Mouse (Mus musculus) liver, postnatal 0 days (tissue): ENCODE measurements around the gene Itgb5.
A peak's percentile ranks its signal among the peaks of the same experiment; 100 is the strongest.

ENCODE experiments used
- CTCF ChIP-seq: sonication (generic); IDR thresholded peaks from 2 replicates; pipeline ENCODE4 v1.5.1; 2016; ENCODE audit warnings: antibody characterized with exemption, low read depth
- EP300 ChIP-seq: IDR thresholded peaks from 2 replicates; pipeline ENCODE4 v1.6.1; 2016; ENCODE audit warnings: antibody characterized with exemption, low read depth, mild to moderate bottlenecking

GRCm38 (mm10) chr16:33927263-33927824 is 97.9 kb downstream of the Itgb5 start:
- 0 out of 2 replicates have a peak, but pooled peaks have one; percentile 3 for TF ChIP-seq CTCF
- no peak for TF ChIP-seq EP300
